Mouse (Mus musculus) brown adipose tissue, adult 24 weeks (tissue): ENCODE measurements around the gene Etl4. TPM values are rescaled to one million over a fixed set of nuclear protein-coding genes. Genes with fewer than 3 reads are reported as not detected.

Experiments used
- H3K27ac ChIP-seq: fragments of 200-500 bp; replicated peaks from 2 replicates; pipeline ENCODE4 v1.5.1; 2012; ENCODE audit warnings: low read depth, mild to moderate bottlenecking, low read length
- H3K4me1 ChIP-seq: fragments of 200-500 bp; 2 replicates; pipeline ENCODE4 v1.6.1; 2012; ENCODE audit warnings: low read length, mixed read lengths; ENCODE audit not compliant: control insufficient read depth, insufficient read depth, insufficient read length
- H3K4me3 ChIP-seq: fragments of 200-500 bp; 2 replicates; pipeline ENCODE4 v1.5.1; 2012; ENCODE audit warnings: low read depth, mild to moderate bottlenecking, low read length, moderate library complexity; ENCODE audit not compliant: insufficient read depth
- polyA plus RNA-seq: library from polyadenylated mRNA; stranded (reverse); fragments of >200 nt; gene quantifications from 2 replicates; pipeline ENCODE4 v1.2.4, GENCODE M21; 2012; ENCODE audit not compliant: missing spikeins, insufficient read depth, insufficient read length

Gene Etl4
- polyA plus RNA-seq, 1 experiment: 8.9 TPM

DNA sequence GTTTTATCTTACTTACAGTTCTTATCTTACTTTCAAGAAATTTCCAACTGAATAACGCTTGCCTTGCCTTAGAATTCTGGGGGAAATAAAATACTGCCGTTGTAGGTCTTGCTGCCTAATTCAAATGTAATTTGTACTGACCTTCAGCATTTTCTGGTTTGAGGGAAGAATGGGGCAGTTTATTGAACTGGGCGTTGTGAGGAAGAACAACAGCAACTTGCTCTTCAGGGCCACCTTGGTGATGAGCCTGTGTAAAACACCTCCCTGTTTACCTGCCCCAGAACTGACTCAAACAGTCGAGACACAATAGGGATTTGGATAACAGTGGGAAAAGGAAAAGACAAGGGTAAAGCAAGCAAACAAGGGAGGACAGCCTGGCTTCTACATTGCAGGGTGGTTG is 828.3 kb downstream of the Etl4 start:
- no peak overlapping the region for H3K27ac ChIP-seq
- peaks cover 3% of the 10 kb centered on the region for H3K4me1 ChIP-seq
- no peak overlapping the region for H3K4me3 ChIP-seq

- H3K27ac ChIP-seq: no peak overlapping the region
- H3K4me3 ChIP-seq: no peak overlapping the region
- no peaks in the 10 kb centered on the region for H3K4me1 ChIP-seq
Measured at GRCm38 (mm10) chr2:20747723-20748122, 838.1 kb downstream of the Etl4 start.

GRCm38 (mm10) chr2:20748481-20748880 is 838.9 kb downstream of the Etl4 start:
- H3K27ac ChIP-seq: no peak overlapping the region
- H3K4me3 ChIP-seq: no peak overlapping the region
- H3K4me1 ChIP-seq: no peaks in the 10 kb centered on the region

GRCm38 (mm10) chr2:20749687-20750086 is 840.1 kb downstream of the Etl4 start:
- Histone ChIP-seq H3K27ac (no peak overlapping the region), H3K4me3 (no peak overlapping the region)

DNA sequence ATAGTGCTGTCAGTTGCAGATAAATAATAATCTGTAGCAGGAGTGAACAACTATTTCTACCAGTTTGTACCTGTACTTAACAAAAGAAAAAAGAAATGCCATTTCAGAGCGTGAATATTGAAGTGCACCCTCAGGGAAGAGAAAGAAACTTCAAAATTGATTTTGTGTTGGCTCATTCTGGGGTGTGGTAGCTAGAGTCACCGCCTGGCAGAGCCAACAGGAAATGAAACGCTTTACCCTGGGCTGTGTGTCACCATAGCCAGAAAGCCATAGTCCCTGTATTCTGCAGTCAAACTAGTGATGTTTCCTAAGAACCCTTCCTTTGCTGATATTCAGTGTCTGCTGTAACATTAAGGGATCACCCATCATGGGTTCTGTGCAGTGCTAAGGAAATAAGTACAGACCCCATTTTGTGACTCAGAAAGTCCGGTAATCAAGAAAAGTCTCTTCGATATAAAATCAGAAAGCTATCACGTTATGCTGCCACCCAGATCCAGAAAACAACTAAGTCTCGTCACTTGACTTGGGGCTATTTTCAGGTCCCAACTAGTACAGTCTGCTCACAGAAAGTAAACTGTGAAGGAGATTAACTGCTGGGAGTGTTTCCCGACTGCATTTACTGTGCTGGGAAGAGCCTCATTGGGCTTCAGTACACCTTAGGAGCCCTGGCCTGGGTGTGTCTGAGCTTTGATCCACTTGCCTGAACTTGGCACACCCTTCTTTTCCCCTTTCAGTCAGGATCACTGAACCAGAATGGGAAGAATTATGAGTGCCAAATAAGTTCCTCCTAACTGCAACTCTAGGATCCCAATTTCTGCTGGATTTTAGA is 843.9 kb downstream of the Etl4 start:
- Histone ChIP-seq H3K4me1 (no peaks in the 10 kb centered on the region), H3K27ac (no peak overlapping the region), H3K4me3 (no peak overlapping the region)

More at GRCm38 (mm10) chr2:20749687-20750086, 840.1 kb downstream of the Etl4 start:
- H3K4me1 ChIP-seq: no peaks in the 10 kb centered on the region

- no peaks in the 10 kb centered on the region for H3K4me1 ChIP-seq
- H3K27ac ChIP-seq: no peak overlapping the region
- H3K4me3 ChIP-seq: no peak overlapping the region
Measured at GRCm38 (mm10) chr2:20756964-20757363, 847.4 kb downstream of the Etl4 start.

DNA sequence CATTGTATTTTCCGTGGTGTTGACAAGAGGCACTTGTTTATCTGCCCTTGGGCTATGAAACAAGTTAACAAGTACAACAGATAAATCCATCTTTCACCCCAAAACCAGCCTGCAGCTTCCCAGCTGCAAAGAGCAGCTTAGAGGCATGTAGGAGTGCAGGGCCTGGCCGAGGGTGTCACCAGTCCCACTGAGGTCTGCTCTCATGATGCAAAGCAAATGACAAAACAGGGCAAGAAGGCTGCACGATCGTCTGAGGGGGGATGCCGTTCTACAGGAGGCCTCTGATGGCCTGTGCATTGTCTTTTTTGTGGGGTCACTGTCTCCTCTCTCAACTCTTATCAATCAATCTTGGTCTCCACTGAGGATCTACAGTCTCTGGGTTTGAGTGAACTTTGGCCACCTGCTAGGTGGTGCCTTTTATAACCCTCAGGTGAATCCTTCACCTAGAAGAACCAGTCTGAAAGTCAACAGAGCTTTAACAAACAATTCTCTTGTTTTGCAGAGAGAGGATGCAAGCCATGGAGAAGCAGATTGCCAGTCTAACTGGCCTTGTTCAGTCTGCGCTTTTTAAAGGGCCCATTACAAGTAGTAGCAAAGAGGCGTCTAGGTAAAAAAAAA is 849.6 kb downstream of the Etl4 start:
- Histone ChIP-seq H3K27ac (no peak overlapping the region), H3K4me3 (no peak overlapping the region), H3K4me1 (no peaks in the 10 kb centered on the region)

GRCm38 (mm10) chr2:20761320-20761719 is 851.7 kb downstream of the Etl4 start:
- H3K4me1 ChIP-seq: no peaks in the 10 kb centered on the region
- no peak overlapping the region for H3K4me3 ChIP-seq
- H3K27ac ChIP-seq: no peak overlapping the region

DNA sequence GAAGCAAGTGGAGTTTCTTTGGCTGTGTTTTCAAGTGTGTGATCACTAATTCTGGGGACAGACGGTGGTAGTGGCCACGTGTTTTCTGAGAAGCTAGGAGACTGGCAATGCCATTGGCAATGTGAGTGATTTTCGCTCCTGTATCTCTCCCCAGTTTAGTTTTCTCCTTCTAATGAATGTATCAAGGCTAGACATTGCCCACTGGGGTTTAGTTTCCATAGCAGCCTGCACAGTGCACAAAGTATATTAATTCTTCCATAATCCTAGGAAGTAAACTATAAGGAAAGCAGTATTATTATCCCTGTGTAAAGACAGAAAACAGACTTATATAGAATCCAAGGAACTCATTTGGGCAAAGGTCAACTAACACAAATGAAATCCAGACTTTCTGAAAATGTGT is 852.2 kb downstream of the Etl4 start:
- no peaks in the 10 kb centered on the region for H3K4me1 ChIP-seq
- H3K4me3 ChIP-seq: no peak overlapping the region
- H3K27ac ChIP-seq: no peak overlapping the region

DNA sequence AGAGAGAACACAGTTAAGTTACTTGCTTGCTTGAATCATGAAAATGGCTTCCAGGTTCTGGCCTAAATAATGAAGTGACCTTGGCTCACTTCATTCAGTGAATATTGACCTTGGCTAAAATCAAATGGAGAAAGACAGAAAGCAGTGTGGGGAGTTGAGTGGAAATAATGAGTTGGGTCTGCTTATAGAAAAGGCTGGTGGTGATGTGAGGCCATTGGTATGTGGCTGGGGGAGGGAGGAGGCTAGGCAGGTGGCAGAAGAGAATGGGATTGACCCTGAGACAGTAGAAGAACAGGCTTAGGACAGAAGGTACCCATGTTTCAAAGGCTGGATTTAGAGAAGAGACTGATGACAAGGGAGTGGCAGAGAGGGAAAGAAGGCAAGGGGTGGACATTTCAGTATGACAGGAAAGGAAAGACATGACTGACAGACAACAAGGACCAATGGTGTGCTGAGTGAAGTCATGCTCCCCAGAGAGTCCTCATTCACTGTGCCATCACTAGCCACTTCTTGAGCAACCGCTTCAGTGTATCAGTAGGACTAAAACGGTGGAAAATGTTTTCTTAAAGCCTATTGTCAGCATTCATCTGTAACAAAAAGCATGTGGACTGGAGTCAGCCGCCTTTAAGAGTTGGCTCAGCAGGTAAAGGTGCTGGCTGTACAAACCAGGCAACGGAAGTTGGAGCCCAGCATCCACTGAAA is 854.1 kb downstream of the Etl4 start:
- Histone ChIP-seq H3K27ac (no peak overlapping the region), H3K4me1 (no peaks in the 10 kb centered on the region), H3K4me3 (no peak overlapping the region)

DNA sequence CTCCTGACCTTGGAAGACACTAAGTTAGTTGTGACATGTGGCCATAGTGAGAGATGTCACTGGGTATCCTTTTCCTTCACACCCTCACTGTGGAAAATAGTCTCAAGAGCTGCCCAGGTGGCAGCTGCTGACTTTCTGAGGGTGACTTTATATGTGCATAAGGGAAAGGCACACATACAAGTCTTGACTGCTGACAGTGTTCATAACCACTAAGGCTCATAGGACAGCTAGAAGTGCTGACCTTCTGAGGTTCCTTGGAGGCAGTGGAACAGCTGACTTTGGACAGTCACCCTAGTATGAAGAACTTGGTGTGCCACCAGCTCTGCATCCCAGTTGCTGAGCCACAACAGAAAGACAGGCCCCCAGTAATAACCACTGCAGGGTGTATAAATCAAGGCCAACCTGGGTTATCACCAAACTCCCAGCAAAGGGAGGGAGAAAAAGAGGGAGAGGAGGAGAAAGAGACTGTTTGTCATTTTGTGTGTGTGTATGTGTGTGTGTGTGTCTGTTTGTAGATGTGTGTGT is 855.0 kb downstream of the Etl4 start:
- Histone ChIP-seq H3K4me3 (no peak overlapping the region), H3K27ac (no peak overlapping the region), H3K4me1 (no peaks in the 10 kb centered on the region)

GRCm38 (mm10) chr2:20768681-20769080 is 859.1 kb downstream of the Etl4 start:
- Histone ChIP-seq H3K4me3 (no peak overlapping the region), H3K27ac (no peak overlapping the region), H3K4me1 (no peaks in the 10 kb centered on the region)

DNA sequence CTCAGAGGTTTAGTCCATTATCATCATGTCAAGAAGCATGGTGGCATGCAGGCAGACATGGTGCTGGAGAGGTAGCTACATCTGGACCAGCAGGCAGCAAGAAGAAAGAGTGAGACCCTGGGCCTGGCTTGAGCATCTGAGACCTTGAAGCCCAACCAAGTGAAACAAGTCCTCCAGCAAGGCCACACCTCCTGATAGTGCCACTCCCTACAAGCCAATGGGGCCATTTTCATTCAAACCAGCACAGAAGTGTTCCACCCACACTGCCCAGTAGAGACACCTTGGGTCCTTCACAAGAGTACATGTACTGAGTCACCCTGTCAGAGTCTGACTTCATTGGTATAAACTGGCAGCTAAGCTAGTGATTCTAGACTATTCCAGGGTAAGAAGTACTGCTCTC is 860.6 kb downstream of the Etl4 start:
- H3K4me3 ChIP-seq: no peak overlapping the region
- no peaks in the 10 kb centered on the region for H3K4me1 ChIP-seq
- no peak overlapping the region for H3K27ac ChIP-seq

DNA sequence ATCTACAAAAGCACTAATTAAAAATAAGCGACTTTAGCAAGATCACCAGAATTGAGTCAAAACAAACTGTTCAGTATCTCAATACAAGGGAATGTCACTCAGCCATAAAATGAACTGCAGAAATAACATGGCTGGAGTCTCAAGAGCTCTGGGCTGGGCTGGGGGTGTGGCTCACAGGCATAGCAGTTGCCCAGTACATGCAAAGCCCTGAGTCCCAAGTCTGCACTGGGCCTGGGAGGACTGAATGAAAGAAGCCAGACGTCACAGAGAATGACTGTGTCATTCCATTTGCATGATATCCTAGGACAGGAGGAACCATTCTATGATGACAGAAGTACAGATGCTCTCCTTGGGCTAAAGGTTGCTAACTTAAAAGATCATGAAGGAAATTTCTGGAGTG is 864.9 kb downstream of the Etl4 start:
- Histone ChIP-seq H3K4me1 (no peaks in the 10 kb centered on the region), H3K27ac (no peak overlapping the region), H3K4me3 (no peak overlapping the region)

DNA sequence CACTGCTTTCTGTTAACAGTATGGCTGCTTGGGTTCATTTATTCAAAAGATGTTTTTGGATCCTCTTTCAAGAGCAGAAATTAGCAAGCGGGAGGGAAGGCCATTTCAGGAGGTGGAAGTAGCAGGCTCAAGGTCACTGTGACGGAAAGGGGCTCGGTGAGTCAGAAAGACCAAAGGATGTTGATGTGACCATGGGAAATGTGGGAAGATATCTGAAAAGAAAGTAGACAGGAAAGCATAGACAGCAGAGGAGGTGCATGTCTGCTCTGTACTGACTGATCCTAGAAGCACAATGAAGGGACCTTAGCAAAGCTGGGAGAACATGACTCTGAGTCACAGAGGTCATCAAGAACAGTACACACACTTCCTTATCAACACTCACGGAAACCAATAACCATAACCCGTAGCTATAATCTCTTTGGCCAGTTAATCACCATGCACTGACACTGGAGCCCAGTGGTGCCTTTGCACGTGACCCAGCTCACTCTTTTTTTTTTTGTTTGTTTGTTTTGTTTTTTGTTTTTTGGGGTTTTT is 866.7 kb downstream of the Etl4 start:
- Histone ChIP-seq H3K27ac (no peak overlapping the region), H3K4me3 (no peak overlapping the region), H3K4me1 (no peaks in the 10 kb centered on the region)
